Mouse (Mus musculus) splenic B cell, adult 2 months (primary cell): ENCODE measurements around the gene Nipal3.

Experiments used
- DNase-seq: peaks from one replicate; pipeline ENCODE4 v3.0.0-alpha.2; 2011; ENCODE audit warnings: low read depth, low spot score
- H3K27me3 ChIP-seq: 2 replicates; pipeline ENCODE4 v1.6.1; 2012; ENCODE audit warnings: mild to moderate bottlenecking, low read length, moderate library complexity, mixed read lengths; ENCODE audit not compliant: control insufficient read depth, poor library complexity, insufficient read depth, severe bottlenecking
- H3K36me3 ChIP-seq: 2 replicates; pipeline ENCODE4 v1.6.1; 2012; ENCODE audit warnings: mild to moderate bottlenecking, low read length, moderate library complexity, mixed read lengths; ENCODE audit not compliant: control insufficient read depth, poor library complexity, insufficient read depth, severe bottlenecking

Gene Nipal3

DNA sequence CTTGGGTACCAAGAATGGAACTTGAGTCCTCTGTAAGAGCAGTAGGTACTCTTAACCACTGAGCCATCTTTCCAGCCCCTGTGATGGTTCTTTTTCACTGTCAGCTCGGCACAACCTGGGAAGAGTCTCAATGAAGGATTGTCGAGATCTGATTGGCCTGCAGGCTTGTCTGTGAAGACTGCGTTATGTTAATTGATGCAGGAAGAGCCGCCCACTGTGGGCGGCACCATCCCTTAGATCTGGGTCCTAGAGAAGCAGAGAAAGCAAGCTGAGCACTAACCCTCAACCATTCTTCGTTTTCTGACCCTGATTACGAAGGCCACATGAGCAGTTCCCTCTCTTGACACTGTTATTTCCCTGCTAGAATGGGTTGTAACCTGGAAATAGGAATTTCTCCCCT is 5.6 kb downstream of the Nipal3 start:
- Histone ChIP-seq H3K27me3 (no peaks in the 10 kb centered on the region), H3K36me3 (peaks cover 7% of the 10 kb centered on the region; the same call in 1 of the 2 replicates)
- DNase-seq: no peak

DNA sequence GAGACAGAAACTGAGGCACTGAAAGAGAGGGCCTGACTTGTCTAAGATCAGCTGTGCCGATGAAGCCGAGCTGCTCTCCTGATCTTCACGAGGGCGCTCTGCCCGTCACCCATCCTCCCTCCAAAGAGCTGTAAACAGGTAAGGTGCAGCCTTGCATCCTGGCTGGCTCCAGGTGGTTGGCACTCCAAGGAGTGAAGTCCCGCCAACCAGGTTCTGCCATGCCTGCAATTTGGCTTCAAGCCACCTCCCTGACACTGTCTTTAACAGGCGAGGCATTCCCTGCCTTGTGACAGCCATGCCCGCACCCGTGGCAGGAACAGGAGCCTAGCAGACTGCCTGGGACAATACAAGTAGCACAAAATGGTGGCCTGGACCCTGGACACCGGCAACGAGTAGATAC is 8.5 kb downstream of the Nipal3 start:
- Histone ChIP-seq H3K27me3 (no peaks in the 10 kb centered on the region), H3K36me3 (peaks cover 13% of the 10 kb centered on the region)
- DNase-seq: no peak

DNA sequence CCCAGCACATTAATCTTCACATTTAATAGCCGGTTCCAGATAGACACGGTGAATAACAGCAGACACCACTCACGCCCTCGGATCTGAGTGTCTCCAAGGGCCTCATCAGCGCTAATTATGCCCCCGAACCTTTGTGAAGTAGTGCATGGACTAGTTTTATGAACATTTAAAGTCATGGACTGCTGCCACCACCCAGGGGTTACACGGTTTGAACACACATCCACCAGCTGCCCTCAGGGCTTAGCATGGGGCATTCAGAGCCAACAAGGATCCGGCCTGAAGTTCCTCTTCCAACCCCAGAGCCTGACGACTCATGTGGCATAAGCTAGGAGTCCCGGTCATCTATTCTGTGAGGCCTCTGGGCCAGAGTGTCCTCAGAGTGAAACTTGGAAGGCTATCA is 9.8 kb downstream of the Nipal3 start:
- no peaks in the 10 kb centered on the region for H3K27me3 ChIP-seq
- H3K36me3 ChIP-seq: peaks cover 14% of the 10 kb centered on the region
- DNase-seq: no peak

DNA sequence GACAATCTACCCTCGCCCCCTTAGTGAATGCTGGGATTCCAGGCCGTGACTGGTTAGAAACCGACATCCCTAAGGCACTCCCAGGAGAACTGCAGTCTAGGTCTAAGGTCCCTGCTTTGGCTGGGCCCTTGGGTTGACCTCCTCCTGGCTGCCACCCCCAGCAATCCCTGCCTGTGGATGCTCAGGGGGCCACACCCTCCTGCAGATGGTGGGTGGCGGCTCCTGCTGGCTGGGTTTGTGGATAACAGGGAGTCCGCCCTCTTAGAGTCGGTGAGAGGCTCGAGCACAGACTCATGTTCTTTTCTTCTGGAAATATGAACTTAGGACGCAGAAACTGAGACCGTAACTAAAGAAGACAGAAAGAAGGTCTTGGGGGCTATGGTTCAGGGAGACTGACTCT is 14.5 kb downstream of the Nipal3 start:
- no peak for DNase-seq
- H3K36me3 ChIP-seq: peaks cover 15% of the 10 kb centered on the region
- no peaks in the 10 kb centered on the region for H3K27me3 ChIP-seq

DNA sequence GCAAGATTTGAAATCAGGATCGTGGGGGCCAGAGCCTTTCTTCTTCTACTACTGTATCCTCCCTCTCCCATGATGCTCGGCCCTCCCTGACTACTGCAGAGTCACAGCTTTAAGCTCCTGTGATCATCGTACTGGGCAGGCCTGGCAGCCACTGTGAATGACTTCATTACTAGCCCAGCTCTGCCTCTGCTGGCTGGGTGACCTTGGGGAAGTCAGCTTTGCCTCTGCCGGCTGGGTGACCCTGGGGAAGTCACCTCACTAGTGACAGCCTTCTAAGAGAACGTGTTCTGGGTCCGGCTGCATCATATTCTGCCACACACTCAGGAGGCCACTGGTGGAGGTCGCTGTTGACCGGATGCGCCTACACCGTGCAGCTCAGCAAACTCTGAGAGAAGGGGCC is 17.0 kb downstream of the Nipal3 start:
- DNase-seq: no peak
- Histone ChIP-seq H3K36me3 (peaks cover 11% of the 10 kb centered on the region), H3K27me3 (no peaks in the 10 kb centered on the region)

DNA sequence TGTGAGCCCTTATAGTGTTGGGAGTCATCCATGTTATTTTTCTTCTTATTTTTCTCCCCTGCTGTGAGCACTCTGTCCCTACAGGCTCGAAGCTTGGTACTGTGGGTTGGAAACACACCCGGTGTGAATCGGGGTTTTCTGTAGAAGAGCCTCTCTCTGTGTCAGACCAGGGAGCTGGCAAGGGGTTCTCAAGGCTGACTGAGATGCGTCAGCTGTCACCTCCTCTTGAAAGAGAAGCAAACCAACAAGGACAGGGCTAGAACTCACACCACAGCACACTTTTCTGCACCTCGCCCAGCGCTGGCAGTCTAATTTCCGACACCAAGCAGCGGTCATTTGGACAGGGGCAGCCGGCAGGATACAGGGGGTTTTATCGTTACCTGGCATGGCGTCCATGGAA is 31.4 kb downstream of the Nipal3 start:
- Histone ChIP-seq H3K36me3 (peaks cover 16% of the 10 kb centered on the region), H3K27me3 (no peaks in the 10 kb centered on the region)
- no peak for DNase-seq

DNA sequence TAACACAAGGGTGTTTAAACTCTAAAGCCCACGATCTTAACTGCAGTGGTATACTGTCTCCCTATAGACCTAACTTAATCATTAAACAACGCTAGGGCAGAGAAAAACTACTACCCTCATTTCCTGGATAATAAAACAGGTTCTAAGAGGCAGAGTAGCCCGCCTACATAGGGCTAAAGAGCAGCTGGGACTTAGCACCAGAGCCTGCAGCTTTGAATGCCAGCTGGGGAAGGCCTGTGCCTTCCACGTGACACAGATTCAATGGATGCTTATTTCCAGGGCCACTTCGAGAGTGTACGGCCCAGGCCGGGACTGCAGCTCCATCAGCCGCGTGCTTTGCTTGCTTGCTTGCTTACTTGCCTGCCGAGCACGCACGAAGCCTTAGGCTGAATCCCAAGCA is 41.3 kb downstream of the Nipal3 start:
- DNase-seq: no peak
- H3K27me3 ChIP-seq: no peaks in the 10 kb centered on the region

DNA sequence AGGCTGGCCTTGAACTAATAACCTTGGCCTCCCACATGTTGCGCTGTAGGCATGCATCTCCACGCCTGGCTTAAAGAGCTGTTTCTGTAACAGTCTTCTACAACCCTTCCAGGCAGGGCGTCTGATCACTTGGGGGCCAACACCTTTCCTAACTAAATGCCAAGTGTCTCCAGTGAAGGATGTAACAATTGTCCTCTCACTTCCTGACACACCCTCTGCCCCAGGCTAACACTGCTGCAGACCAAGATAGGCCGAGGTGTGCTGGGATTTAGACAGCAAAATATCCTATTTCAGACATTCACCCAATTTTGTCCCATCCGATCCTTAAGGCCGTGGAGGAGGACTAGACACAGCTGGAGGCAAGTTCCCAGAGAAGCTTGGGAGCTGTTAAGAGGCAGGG is 41.7 kb downstream of the Nipal3 start:
- no peaks in the 10 kb centered on the region for H3K36me3 ChIP-seq
- H3K27me3 ChIP-seq: no peaks in the 10 kb centered on the region

More for the DNA sequence above, 41.3 kb downstream of the Nipal3 start:
- no peaks in the 10 kb centered on the region for H3K36me3 ChIP-seq

DNA sequence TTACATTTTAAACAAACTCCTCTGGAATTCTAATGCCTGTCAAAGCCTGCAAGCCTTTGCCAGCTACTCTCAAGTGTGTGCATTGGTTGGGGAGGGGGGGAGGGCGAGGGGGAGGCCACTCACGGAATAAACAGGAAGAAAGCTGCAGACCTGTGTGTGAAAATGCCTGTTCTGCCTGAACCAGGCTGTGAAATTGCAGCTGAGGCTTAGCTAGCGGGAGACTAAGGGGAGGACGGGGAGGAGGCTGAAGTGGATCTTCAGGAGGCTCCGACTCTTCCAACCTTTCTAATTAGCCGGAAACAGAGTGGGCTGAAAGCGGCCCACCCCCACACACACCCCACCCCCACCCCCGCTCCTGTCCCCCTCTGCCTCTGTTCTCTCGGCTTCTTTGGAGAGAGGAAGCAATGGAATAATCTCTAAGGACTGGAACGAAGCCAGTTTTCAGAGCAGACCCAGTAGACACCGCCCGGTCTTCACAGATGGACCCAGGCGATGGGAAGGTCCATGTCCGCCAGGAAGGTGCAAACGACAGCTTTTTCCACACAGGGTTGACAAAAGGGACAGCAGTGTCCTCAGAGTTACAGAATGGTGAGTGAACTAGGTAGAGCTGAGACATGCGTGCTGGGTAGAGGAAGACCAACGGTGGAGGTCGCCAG is 43.4 kb downstream of the Nipal3 start:
- no peak for DNase-seq
- no peaks in the 10 kb centered on the region for H3K36me3 ChIP-seq
- H3K27me3 ChIP-seq: no peaks in the 10 kb centered on the region

More for the DNA sequence above, 41.7 kb downstream of the Nipal3 start:
- no peak for DNase-seq

DNA sequence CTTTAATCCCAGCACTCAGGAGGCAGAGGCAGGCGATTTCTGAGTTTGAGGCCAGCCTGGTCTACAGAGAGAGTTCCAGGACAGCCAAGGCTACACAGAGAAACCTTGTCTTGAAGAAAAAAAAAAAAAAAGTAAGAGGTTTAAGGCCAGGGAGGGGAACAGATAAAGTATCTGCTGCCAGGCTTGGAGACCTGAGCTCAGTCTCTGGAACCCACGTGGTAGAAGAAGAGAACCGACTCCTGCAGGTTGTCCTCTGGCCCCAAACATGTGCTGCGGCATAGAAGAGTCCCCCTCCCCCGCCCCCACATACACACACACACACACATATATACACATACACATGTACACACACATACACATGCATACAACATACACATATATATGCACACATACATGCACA is 52.4 kb downstream of the Nipal3 start:
- no peaks in the 10 kb centered on the region for H3K27me3 ChIP-seq
- H3K36me3 ChIP-seq: no peaks in the 10 kb centered on the region
- DNase-seq: no peak

DNA sequence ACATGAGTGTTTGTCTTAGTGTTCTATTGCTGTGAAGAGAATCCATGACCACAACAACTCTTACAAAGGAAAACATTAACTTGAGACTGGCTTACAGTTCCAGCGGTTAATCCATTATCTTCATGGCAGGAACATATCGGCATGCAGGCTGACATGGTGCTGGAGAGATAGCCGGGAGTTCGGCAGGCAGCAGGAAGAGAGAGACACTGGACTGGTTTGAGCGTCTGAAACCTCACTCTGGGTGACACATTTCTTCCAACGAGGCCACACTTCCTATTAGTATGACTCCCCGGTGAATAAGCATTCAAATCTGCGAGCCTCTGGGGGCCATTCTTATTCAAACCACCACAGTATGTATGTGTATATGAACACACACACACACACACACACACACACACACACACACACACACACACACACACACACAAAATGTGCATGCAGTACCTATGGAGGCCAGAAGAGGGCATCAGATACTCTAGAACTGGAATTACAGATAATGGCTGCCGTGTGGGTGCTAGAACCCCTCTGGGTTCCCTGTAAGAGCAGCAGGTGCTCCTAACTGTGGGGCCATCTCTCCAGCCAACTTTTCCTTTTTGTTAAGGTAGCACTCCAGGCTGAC is 54.8 kb downstream of the Nipal3 start:
- Histone ChIP-seq H3K36me3 (no peaks in the 10 kb centered on the region), H3K27me3 (no peaks in the 10 kb centered on the region)
- peak; percentile 83 for DNase-seq

DNA sequence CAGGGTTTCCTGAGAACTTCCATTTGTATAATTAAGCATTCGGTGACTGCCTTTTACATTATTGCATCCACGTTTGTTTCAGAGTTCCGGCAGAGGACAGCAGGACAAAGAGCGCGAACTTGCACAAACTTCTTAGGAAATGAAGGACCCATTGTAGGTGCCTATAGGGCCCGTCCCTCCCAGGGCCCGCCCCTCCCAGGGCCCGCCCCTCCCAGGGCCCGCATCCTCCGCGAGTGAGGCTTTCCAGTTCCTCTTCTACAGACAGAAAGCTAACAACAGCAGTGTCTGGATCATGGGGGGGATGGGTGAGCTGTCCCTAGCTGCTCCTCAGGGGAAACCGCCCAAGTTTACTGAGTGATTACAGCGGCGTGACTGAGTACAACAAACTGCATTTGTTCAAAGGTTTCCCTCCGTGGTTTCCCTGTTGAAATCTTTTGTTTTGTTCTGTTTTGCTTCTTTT is 55.6 kb downstream of the Nipal3 start:
- Histone ChIP-seq H3K27me3 (no peaks in the 10 kb centered on the region), H3K36me3 (no peaks in the 10 kb centered on the region)
- peak; percentile 87 for DNase-seq

DNA sequence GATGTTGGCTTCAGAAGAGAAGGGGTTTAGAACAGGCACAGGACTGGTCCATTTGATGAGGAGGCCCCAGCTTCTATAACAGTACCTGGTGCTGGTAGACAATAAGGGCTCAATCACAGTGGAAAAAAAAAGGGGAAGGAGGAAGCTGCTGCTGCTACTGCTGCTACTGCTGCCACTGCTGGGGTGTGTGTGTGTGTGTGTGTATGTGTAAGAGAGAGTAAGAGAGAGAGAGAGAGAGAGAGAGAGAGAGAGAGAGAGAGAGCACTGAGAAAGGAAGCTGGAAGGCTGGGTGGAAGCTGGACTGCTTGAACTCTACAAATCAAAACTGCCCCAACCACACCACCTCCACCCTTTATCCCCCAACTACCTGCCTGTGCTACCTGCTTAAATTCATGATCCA is 56.9 kb downstream of the Nipal3 start:
- H3K27me3 ChIP-seq: no peaks in the 10 kb centered on the region
- H3K36me3 ChIP-seq: no peaks in the 10 kb centered on the region
- DNase-seq: peak; percentile 55

DNA sequence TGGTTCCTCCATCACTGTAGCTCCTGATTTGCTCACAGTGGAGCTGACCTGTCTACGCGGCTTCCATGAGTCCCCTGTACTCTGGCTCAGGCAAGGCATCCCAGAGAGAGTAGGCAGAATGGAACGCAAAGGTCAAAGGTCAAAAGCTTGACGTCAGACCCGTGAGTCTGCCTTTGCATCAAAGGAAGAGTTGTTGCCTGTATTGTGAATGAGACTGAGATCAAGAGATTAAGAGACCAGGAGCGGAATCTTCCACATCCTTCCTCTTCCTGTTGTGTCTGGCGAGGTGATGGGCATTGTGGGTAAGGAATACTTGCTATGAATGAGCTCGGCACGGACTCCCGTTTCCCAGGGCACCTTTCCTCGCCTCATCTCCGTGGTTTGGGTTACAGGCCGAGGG is 58.5 kb downstream of the Nipal3 start:
- H3K27me3 ChIP-seq: no peaks in the 10 kb centered on the region
- no peak for DNase-seq
- no peaks in the 10 kb centered on the region for H3K36me3 ChIP-seq

DNA sequence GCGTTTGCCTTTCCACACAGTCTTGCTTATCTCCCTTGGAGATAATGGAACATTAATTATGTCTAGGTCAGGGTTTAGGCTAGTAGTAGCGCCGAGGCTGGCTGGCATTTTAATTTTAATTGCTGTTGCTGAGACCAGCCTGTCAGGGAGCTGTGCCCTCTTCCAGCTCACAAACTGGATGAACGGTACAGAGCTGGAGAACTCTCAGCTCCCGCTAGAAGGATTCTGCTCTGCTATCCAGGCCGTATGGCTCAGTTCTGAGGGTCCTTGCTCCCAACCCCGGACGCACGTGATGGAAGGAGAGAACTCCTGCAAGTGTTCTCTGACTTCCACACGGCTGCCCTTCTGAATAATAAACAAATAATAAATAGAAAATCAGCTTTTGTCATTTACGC is 60.4 kb downstream of the Nipal3 start:
- DNase-seq: no peak
- Histone ChIP-seq H3K27me3 (no peaks in the 10 kb centered on the region), H3K36me3 (no peaks in the 10 kb centered on the region)
